Mouse (Mus musculus): ENCODE measurements around the gene Ptpn18. TPM values are rescaled to one million over a fixed set of nuclear protein-coding genes. Genes with fewer than 3 reads are reported as not detected.

Gene Ptpn18
- total and polyA plus RNA-seq, 3 experiments = 84.9 to 205 (median 155) TPM

DNA sequence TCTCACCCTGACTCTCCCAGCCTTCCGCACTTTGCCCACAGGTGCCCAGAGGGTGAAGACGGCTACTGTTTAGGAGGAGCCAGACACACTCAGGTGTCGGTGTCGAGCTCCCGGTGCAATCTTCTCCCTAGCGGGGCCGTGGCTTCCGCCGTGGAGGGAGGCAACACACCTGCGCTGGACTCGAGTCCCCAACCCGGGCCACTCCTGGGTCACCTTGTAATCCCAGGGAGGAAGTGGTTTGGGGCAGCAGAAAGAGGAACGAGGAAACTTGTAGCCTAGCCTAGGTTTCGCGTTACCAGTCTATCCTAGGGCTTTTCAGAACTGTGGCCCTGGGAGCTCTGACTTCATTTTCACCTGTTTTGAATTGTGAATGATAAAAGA lies 489 bp downstream of the Ptpn18 start:
- in situ Hi-C loops (cut with MboI; ENCODE audit: low pct_ligation_motif_present, low pct_unique_long_range_greater_than_20kb, low sequenced_read_pairs) = no loop called here
- peak overlapping the region; percentile 89 for H3K4me2 ChIP-seq (ENCODE audit: insufficient read depth, low read depth, poor library complexity, severe bottlenecking)

DNA sequence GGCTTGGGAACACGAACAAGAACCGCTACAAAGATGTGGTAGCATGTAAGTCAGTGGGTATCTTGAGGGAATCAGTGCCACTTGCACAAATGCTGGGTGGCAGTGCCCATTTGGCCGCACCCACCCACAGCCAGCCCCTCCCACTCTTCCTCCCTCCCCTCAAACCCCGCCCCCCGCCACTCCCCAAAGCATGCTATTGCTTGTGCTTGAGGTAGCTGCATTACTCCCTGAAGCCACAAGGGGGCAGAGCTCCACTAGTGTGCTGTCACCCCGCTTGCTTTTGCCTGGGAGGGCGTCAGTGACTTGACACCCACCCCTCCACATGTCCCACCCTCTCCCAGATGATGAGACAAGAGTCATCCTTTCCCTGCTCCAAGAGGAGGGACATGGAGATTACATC lies 3.2 kb downstream of the Ptpn18 start:
- H3K9ac ChIP-seq (ENCODE audit: insufficient read depth, low read depth) = no peak overlapping the region
- no peaks in the 10 kb centered on the region for H3K36me3 ChIP-seq (replicated peaks in 1 of 2; ENCODE audit: control insufficient read depth in 1 of 2, insufficient read depth in 1 of 2, low read length in 1 of 2)
- DNase-seq (ENCODE audit: extremely low read depth) = peak; percentile 86
- peaks cover 14% of the 10 kb centered on the region for H3K27me3 ChIP-seq (replicated peaks)
- no peak overlapping the region for H3K27ac ChIP-seq (ENCODE audit: insufficient read depth, low read depth)
- in situ Hi-C loops (cut with MboI; ENCODE audit: low pct_ligation_motif_present, low pct_unique_long_range_greater_than_20kb, low sequenced_read_pairs) = no loop called here
- H3K4me1 ChIP-seq (ENCODE audit: control insufficient read depth in 1 of 2, insufficient read depth in 2 of 2) = peaks cover 21 to 58% of the 10 kb centered on the region in 2 experiments
- no peaks in the 10 kb centered on the region for H3K79me2 ChIP-seq (replicated peaks; ENCODE audit: control insufficient read depth, extremely low read depth, insufficient read depth, poor library complexity, severe bottlenecking)
- no peak overlapping the region for H3K4me2 ChIP-seq (ENCODE audit: insufficient read depth, low read depth, poor library complexity, severe bottlenecking)
- dilution Hi-C loops (cut with MboI; ENCODE audit: extremely low pct_ligation_motif_present, extremely low pct_unique_long_range_greater_than_20kb, low sequenced_read_pairs) = no loop called here
- H3K4me3 ChIP-seq (replicated peaks in 1 of 3; ENCODE audit: low read depth in 2 of 3, low read length in 2 of 3, poor library complexity in 1 of 3) = no peak overlapping the region
- H3K9me3 ChIP-seq (replicated peaks; ENCODE audit: low read length) = no peaks in the 10 kb centered on the region
- TF ChIP-seq SIN3A (IDR thresholded peaks at IDR 0.05; ENCODE audit: low read length) (peak; percentile 32; the same call in 1 of the 2 replicates), ELF1 (IDR thresholded peaks at IDR 0.05; ENCODE audit: low read depth, low read length) (no peak), CHD1 (IDR thresholded peaks at IDR 0.05; ENCODE audit: low read depth, low read length) (no peak), NELFE (IDR thresholded peaks at IDR 0.05; ENCODE audit: low read depth, low read length) (no peak), MXI1 (IDR thresholded peaks at IDR 0.05; ENCODE audit: low read depth, low read length) (no peak), CTCF (conservative IDR thresholded peaks at IDR 0.05 in 1 of 2, IDR thresholded peaks at IDR 0.05 in 1 of 2; ENCODE audit: low read depth in 2 of 2, low read length in 2 of 2) (peak in 1 of 2 experiments; percentile 78; a peak in 3 of 4 replicates), MEF2A (IDR thresholded peaks at IDR 0.05; ENCODE audit: borderline replicate concordance, low read depth, low read length) (no peak), POLR2AphosphoS2 (IDR thresholded peaks at IDR 0.05; ENCODE audit: low read depth, low read length) (no peak), BHLHE40 (IDR thresholded peaks at IDR 0.05; ENCODE audit: low read depth, low read length) (0 out of 2 replicates have a peak, but pooled peaks have one; percentile 17), GABPA (IDR thresholded peaks at IDR 0.05; ENCODE audit: insufficient replicate concordance, low read depth, low read length) (no peak), ZNF384 (IDR thresholded peaks at IDR 0.05; ENCODE audit: low read depth, low read length) (no peak; the same call in 1 of the 2 replicates), UBTF (IDR thresholded peaks at IDR 0.05; ENCODE audit: low read depth, low read length) (no peak), CHD2 (IDR thresholded peaks at IDR 0.05; ENCODE audit: low read length) (no peak), NRF1 (IDR thresholded peaks at IDR 0.05; ENCODE audit: low read depth, low read length) (no peak), MAZ (IDR thresholded peaks at IDR 0.05; ENCODE audit: low read depth, low read length) (peak; percentile 69), KAT2A (IDR thresholded peaks at IDR 0.05; ENCODE audit: insufficient replicate concordance, low read length) (no peak), POLR2A (IDR thresholded peaks at IDR 0.05; ENCODE audit: low read depth, low read length) (no peak), JUND (conservative IDR thresholded peaks at IDR 0.05; ENCODE audit: low read depth, low read length) (no peak), USF2 (conservative IDR thresholded peaks at IDR 0.05; ENCODE audit: low read depth, low read length) (no peak), ETS1 (conservative IDR thresholded peaks at IDR 0.05; ENCODE audit: low read depth, low read length) (no peak), TCF12 (IDR thresholded peaks at IDR 0.05; ENCODE audit: low read depth, low read length) (no peak), JUN (IDR thresholded peaks at IDR 0.05; ENCODE audit: insufficient read depth, low read depth, low read length) (no peak), SMC3 (IDR thresholded peaks at IDR 0.05; ENCODE audit: low read depth, low read length) (peak; percentile 68), E2F4 (IDR thresholded peaks at IDR 0.05; ENCODE audit: insufficient replicate concordance, low read depth, low read length) (no peak), MYC (IDR thresholded peaks at IDR 0.05; ENCODE audit: low read depth, low read length) (peak; percentile 44; the same call in 1 of the 2 replicates), USF1 (IDR thresholded peaks at IDR 0.05; ENCODE audit: low read depth, low read length) (no peak)

More for the DNA sequence above, 489 bp downstream of the Ptpn18 start:
- Histone ChIP-seq H3K27ac (ENCODE audit: insufficient read depth, low read depth) (no peak overlapping the region), H3K27me3 (replicated peaks) (peaks cover 16% of the 10 kb centered on the region), H3K4me1 (ENCODE audit: control insufficient read depth in 1 of 2, insufficient read depth in 2 of 2) (peaks cover 19 to 39% of the 10 kb centered on the region in 2 experiments), H3K79me2 (replicated peaks; ENCODE audit: control insufficient read depth, extremely low read depth, insufficient read depth, poor library complexity, severe bottlenecking) (no peaks in the 10 kb centered on the region), H3K9ac (ENCODE audit: insufficient read depth, low read depth) (peak overlapping the region; percentile 4), H3K36me3 (replicated peaks in 1 of 2; ENCODE audit: control insufficient read depth in 1 of 2, insufficient read depth in 1 of 2, low read length in 1 of 2) (no peaks in the 10 kb centered on the region), H3K4me3 (replicated peaks in 1 of 3; ENCODE audit: low read depth in 2 of 3, low read length in 2 of 3, poor library complexity in 1 of 3) (peak overlapping the region; percentile 52 to 72 (median 68)), H3K9me3 (replicated peaks; ENCODE audit: low read length) (no peaks in the 10 kb centered on the region)
- no peak for DNase-seq (ENCODE audit: extremely low read depth)
- no peak for TF ChIP-seq POLR2AphosphoS2 (IDR thresholded peaks at IDR 0.05; ENCODE audit: low read depth, low read length)
- TF ChIP-seq CHD1 (IDR thresholded peaks at IDR 0.05; ENCODE audit: low read depth, low read length) = no peak
- no peak for TF ChIP-seq MAFK (IDR thresholded peaks at IDR 0.05; ENCODE audit: insufficient replicate concordance, low read length)
- no peak for TF ChIP-seq SMC3 (IDR thresholded peaks at IDR 0.05; ENCODE audit: low read depth, low read length)
- TF ChIP-seq RAD21 (IDR thresholded peaks at IDR 0.05; ENCODE audit: low read depth, low read length) = no peak
- TF ChIP-seq HCFC1 (IDR thresholded peaks at IDR 0.05; ENCODE audit: low read depth, low read length) = no peak
- TF ChIP-seq MAZ (IDR thresholded peaks at IDR 0.05; ENCODE audit: low read depth, low read length) = no peak
- TF ChIP-seq ELF1 (IDR thresholded peaks at IDR 0.05; ENCODE audit: low read depth, low read length) = peak; percentile 42; the same call in 1 of the 2 replicates
- TF ChIP-seq UBTF (IDR thresholded peaks at IDR 0.05; ENCODE audit: low read depth, low read length) = 0 out of 2 replicates have a peak, but pooled peaks have one; percentile 52
- peak; percentile 17; the same call in 1 of the 2 replicates for TF ChIP-seq TCF12 (IDR thresholded peaks at IDR 0.05; ENCODE audit: low read depth, low read length)
- no peak for TF ChIP-seq ZKSCAN1 (IDR thresholded peaks at IDR 0.05; ENCODE audit: borderline replicate concordance, low read depth, low read length)
- peak; percentile 55; the same call in 1 of the 2 replicates for TF ChIP-seq EP300 (IDR thresholded peaks at IDR 0.05; ENCODE audit: low read length)
- TF ChIP-seq PAX5 (IDR thresholded peaks at IDR 0.05; ENCODE audit: low read length) = no peak
- TF ChIP-seq IRF4 (IDR thresholded peaks at IDR 0.05; ENCODE audit: low read depth, low read length) = 0 out of 2 replicates have a peak, but pooled peaks have one; percentile 55
- no peak for TF ChIP-seq GABPA (IDR thresholded peaks at IDR 0.05; ENCODE audit: insufficient replicate concordance, low read depth, low read length)
- 0 out of 2 replicates have a peak, but pooled peaks have one; percentile 19 for TF ChIP-seq MAX (IDR thresholded peaks at IDR 0.05; ENCODE audit: low read length)
- TF ChIP-seq POLR2A (IDR thresholded peaks at IDR 0.05; ENCODE audit: low read depth, low read length) = no peak
- TF ChIP-seq CHD2 (IDR thresholded peaks at IDR 0.05; ENCODE audit: low read length) = no peak
- TF ChIP-seq NELFE (IDR thresholded peaks at IDR 0.05; ENCODE audit: low read depth, low read length) = no peak
- dilution Hi-C loops (cut with MboI; ENCODE audit: extremely low pct_ligation_motif_present, extremely low pct_unique_long_range_greater_than_20kb, low sequenced_read_pairs) = no loop called here

All from CH12.LX (cell line).